Mouse (Mus musculus): ENCODE measurements around the gene Cog2. TPM values are rescaled to one million over a fixed set of nuclear protein-coding genes. Genes with fewer than 3 reads are reported as not detected.

The Cog2 gene
- total RNA-seq, 1 experiment = 31.4 TPM

GRCm38 (mm10) chr8:124555113-124555750, 34.7 kb downstream of the Cog2 start:
- no peak for TF ChIP-seq HCFC1 (IDR thresholded peaks at IDR 0.05; ENCODE audit: borderline replicate concordance, insufficient read depth, low read length)
- TF ChIP-seq MAFK (IDR thresholded peaks at IDR 0.05; ENCODE audit: insufficient read depth, low read depth, low read length) = no peak
- TF ChIP-seq ZC3H11A (IDR thresholded peaks at IDR 0.05; ENCODE audit: borderline replicate concordance, low read depth, low read length) = no peak
- TF ChIP-seq CHD2 (IDR thresholded peaks at IDR 0.05; ENCODE audit: low read depth, low read length) = no peak
- TF ChIP-seq ZNF384 (IDR thresholded peaks at IDR 0.05; ENCODE audit: low read depth, low read length) = no peak
- Histone ChIP-seq H3K4me3 (ENCODE audit: insufficient read depth in 1 of 2, low read depth in 1 of 2, low read length in 2 of 2, poor library complexity in 1 of 2, severe bottlenecking in 1 of 2) (no peak overlapping the region), H3K36me3 (ENCODE audit: control insufficient read depth, insufficient read depth, low read length, poor library complexity, severe bottlenecking) (peaks cover 18% of the 10 kb centered on the region), H3K9ac (ENCODE audit: insufficient read depth, low read depth, low read length, poor library complexity, severe bottlenecking) (no peak overlapping the region), H3K9me3 (ENCODE audit: control insufficient read depth, insufficient read depth, low read depth, low read length) (no peaks in the 10 kb centered on the region), H3K27ac (ENCODE audit: insufficient read depth, low read depth, low read length, poor library complexity, severe bottlenecking) (no peak overlapping the region; the same call in 1 of the 2 replicates), H3K4me1 (ENCODE audit: control insufficient read depth in 2 of 2, insufficient read depth in 2 of 2, low read length in 2 of 2, poor library complexity in 1 of 2) (peaks cover 0 to 2% of the 10 kb centered on the region in 2 experiments; a peak in 1 of 4 replicates)
- no peak for DNase-seq (ENCODE audit: low read depth, low spot score)
- in situ Hi-C loops (cut with MboI; ENCODE audit: low sequenced_read_pairs in 2 of 2, unreplicated experiment in 2 of 2) = no loop called here

GRCm38 (mm10) chr8:124556164-124556563, 35.6 kb downstream of the Cog2 start:
- H3K4me1 ChIP-seq (ENCODE audit: control insufficient read depth in 2 of 2, insufficient read depth in 2 of 2, low read length in 2 of 2, poor library complexity in 1 of 2) = peaks cover 0 to 2% of the 10 kb centered on the region in 2 experiments; a peak in 1 of 4 replicates
- H3K4me3 ChIP-seq (ENCODE audit: insufficient read depth in 1 of 2, low read depth in 1 of 2, low read length in 2 of 2, poor library complexity in 1 of 2, severe bottlenecking in 1 of 2) = no peak overlapping the region
- no peaks in the 10 kb centered on the region for H3K9me3 ChIP-seq (ENCODE audit: control insufficient read depth, insufficient read depth, low read depth, low read length)
- TF ChIP-seq ZNF384 (IDR thresholded peaks at IDR 0.05; ENCODE audit: low read depth, low read length) = no peak
- no peak for TF ChIP-seq ZC3H11A (IDR thresholded peaks at IDR 0.05; ENCODE audit: borderline replicate concordance, low read depth, low read length)
- no peak for TF ChIP-seq HCFC1 (IDR thresholded peaks at IDR 0.05; ENCODE audit: borderline replicate concordance, insufficient read depth, low read length)
- TF ChIP-seq CHD2 (IDR thresholded peaks at IDR 0.05; ENCODE audit: low read depth, low read length) = no peak
- TF ChIP-seq MAFK (IDR thresholded peaks at IDR 0.05; ENCODE audit: insufficient read depth, low read depth, low read length) = no peak
- in situ Hi-C loops (cut with MboI; ENCODE audit: low sequenced_read_pairs in 2 of 2, unreplicated experiment in 2 of 2) = no loop called here
- no peak overlapping the region for H3K27ac ChIP-seq (ENCODE audit: insufficient read depth, low read depth, low read length, poor library complexity, severe bottlenecking)
- no peak for DNase-seq (ENCODE audit: low read depth, low spot score)
- H3K9ac ChIP-seq (ENCODE audit: insufficient read depth, low read depth, low read length, poor library complexity, severe bottlenecking) = no peak overlapping the region
- peaks cover 11% of the 10 kb centered on the region; the same call in 1 of the 2 replicates for H3K36me3 ChIP-seq (ENCODE audit: control insufficient read depth, insufficient read depth, low read length, poor library complexity, severe bottlenecking)

- Histone ChIP-seq H3K9ac (ENCODE audit: insufficient read depth, low read depth, low read length, poor library complexity, severe bottlenecking) (no peak overlapping the region), H3K4me3 (ENCODE audit: insufficient read depth in 1 of 2, low read depth in 1 of 2, low read length in 2 of 2, poor library complexity in 1 of 2, severe bottlenecking in 1 of 2) (no peak overlapping the region), H3K9me3 (ENCODE audit: control insufficient read depth, insufficient read depth, low read depth, low read length) (no peaks in the 10 kb centered on the region), H3K4me1 (ENCODE audit: control insufficient read depth in 2 of 2, insufficient read depth in 2 of 2, low read length in 2 of 2, poor library complexity in 1 of 2) (peaks cover 0 to 2% of the 10 kb centered on the region in 2 experiments; a peak in 1 of 4 replicates), H3K36me3 (ENCODE audit: control insufficient read depth, insufficient read depth, low read length, poor library complexity, severe bottlenecking) (peaks cover 7% of the 10 kb centered on the region; the same call in 1 of the 2 replicates), H3K27ac (ENCODE audit: insufficient read depth, low read depth, low read length, poor library complexity, severe bottlenecking) (no peak overlapping the region)
- TF ChIP-seq MAFK (IDR thresholded peaks at IDR 0.05; ENCODE audit: insufficient read depth, low read depth, low read length) = no peak
- TF ChIP-seq CHD2 (IDR thresholded peaks at IDR 0.05; ENCODE audit: low read depth, low read length) = no peak
- no peak for TF ChIP-seq HCFC1 (IDR thresholded peaks at IDR 0.05; ENCODE audit: borderline replicate concordance, insufficient read depth, low read length)
- no peak for TF ChIP-seq ZNF384 (IDR thresholded peaks at IDR 0.05; ENCODE audit: low read depth, low read length)
- TF ChIP-seq ZC3H11A (IDR thresholded peaks at IDR 0.05; ENCODE audit: borderline replicate concordance, low read depth, low read length) = no peak
- no peak for DNase-seq (ENCODE audit: low read depth, low spot score)
- in situ Hi-C loops (cut with MboI; ENCODE audit: low sequenced_read_pairs in 2 of 2, unreplicated experiment in 2 of 2) = no loop called here
These were observed 36.1 kb downstream of the Cog2 start for GRCm38 (mm10) chr8:124556658-124557057.

GRCm38 (mm10) chr8:124557476-124557875, 36.9 kb downstream of the Cog2 start:
- Histone ChIP-seq H3K4me1 (ENCODE audit: control insufficient read depth in 2 of 2, insufficient read depth in 2 of 2, low read length in 2 of 2, poor library complexity in 1 of 2) (peaks cover 0 to 2% of the 10 kb centered on the region in 2 experiments; a peak in 1 of 4 replicates), H3K27ac (ENCODE audit: insufficient read depth, low read depth, low read length, poor library complexity, severe bottlenecking) (no peak overlapping the region), H3K9ac (ENCODE audit: insufficient read depth, low read depth, low read length, poor library complexity, severe bottlenecking) (no peak overlapping the region), H3K9me3 (ENCODE audit: control insufficient read depth, insufficient read depth, low read depth, low read length) (no peaks in the 10 kb centered on the region), H3K4me3 (ENCODE audit: insufficient read depth in 1 of 2, low read depth in 1 of 2, low read length in 2 of 2, poor library complexity in 1 of 2, severe bottlenecking in 1 of 2) (no peak overlapping the region), H3K36me3 (ENCODE audit: control insufficient read depth, insufficient read depth, low read length, poor library complexity, severe bottlenecking) (peaks cover 2% of the 10 kb centered on the region; the same call in 1 of the 2 replicates)
- in situ Hi-C loops (cut with MboI; ENCODE audit: low sequenced_read_pairs in 2 of 2, unreplicated experiment in 2 of 2) = no loop called here
- TF ChIP-seq HCFC1 (IDR thresholded peaks at IDR 0.05; ENCODE audit: borderline replicate concordance, insufficient read depth, low read length) (no peak), MAFK (IDR thresholded peaks at IDR 0.05; ENCODE audit: insufficient read depth, low read depth, low read length) (no peak), CHD2 (IDR thresholded peaks at IDR 0.05; ENCODE audit: low read depth, low read length) (no peak), ZNF384 (IDR thresholded peaks at IDR 0.05; ENCODE audit: low read depth, low read length) (no peak), ZC3H11A (IDR thresholded peaks at IDR 0.05; ENCODE audit: borderline replicate concordance, low read depth, low read length) (no peak)
- DNase-seq (ENCODE audit: low read depth, low spot score) = no peak

Measured in ES-E14 (cell line).